Mouse (Mus musculus): ENCODE measurements around the gene Kcnip4.

The Kcnip4 gene

GRCm38 (mm10) chr5:48371890-48372766, 1152.6 kb downstream of the Kcnip4 start:
- peak; percentile 98 for DNase-seq

GRCm38 (mm10) chr5:48349309-48349708, 1175.4 kb downstream of the Kcnip4 start:
- DNase-seq = no peak

DNA sequence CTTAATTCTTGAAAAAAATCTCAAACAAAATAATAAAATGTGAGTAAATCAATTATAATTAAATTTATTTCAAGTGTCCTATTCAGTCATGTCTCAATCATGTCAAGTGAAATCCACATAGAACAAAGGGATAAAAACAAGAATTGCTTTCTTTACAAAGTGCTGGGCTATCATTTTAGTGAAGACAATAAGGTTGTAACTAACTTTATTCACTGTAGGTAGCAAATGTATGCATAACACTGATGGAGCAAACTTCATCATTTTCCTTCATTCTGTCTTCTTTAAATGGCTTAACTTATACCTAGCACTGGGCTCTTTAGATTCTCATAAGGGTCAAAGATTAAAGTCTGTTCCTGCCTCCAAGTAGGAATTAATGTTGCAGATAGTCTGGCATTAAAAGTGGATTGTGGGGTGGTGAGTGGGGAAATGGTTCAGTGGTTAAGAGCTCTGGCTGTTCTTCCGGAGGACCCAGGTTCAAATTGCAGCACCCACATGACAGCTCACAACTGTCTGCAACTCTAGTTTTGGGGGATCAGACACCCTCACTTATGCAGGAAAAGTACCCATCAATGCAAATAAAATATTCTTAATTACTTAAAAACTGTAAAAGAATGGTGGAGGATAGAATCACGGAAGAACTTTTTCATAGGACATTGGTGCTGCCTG, 1178.6 kb downstream of the Kcnip4 start:
- DNase-seq = no peak

DNA sequence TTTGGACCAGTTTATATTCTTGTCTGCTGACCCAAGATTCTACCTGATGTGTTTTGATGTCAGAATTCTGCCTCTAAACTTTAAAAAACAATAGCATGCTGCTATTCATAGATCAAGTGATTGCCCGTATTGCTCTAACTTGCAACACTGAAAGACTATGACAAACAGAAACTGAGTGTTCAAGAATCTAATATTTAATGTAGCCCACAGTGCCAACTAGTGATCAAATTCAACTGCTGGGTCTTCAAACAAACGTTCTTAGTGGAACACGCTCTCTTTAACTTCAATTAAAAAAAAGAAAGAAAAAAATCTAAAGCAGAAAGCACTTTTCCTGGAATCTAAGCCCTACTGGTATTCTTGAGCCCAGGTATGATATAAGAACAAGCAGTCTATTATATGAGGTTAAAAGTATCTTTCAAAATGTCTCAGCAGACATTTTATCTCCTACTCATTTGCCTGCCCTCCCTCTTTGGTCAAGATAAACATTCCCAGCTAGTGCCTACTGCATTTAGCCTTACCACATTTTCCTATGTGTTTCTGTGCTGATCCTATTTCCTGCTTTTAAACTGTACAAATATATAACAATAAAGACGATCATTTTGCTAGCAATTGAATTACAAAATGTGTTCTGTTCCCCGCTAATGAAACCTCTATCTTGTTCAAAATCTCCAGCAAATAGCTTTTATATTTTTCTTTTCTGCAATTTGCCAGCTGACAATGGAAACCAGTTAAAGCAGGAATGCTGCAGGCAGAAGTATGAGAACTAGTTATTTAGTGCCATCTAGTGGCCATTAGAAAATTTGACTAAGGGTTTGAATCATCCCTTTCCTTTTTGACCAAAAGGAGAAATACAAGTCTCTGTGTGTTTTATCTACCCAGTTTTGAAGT, 1179.4 kb downstream of the Kcnip4 start:
- peak; percentile 16 for DNase-seq

DNA sequence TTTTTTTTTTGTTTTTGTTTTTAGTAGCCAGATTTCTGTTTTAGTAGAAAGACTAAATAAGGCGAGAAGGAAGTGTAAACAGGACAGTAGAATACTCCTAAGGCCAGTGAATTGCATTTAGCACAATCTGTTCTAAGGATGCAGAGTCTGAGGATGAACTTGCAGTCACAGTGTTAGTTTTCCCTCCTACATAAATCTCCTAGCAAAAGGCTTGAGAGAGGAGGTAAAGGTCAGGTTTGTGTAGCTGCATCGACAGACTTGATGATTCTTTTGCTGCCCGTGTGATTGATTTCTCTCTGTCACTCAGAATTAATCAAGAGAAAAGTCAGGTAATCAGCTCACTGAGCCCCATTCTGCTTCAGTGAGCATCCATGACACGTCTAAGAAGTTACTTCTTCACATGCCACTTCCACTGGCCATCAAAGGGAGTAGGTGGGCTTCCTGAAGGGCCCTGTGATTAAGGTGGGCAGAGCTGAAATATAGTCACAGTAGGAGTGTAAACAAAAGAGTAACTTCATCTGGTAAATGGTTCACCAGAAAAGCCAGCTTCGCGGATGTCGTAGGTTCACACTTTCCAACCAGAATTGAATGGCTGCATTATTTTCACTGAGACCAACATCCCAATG, 1183.8 kb downstream of the Kcnip4 start:
- DNase-seq = no peak
